Mouse (Mus musculus) intestine, embryonic 16.5 days (tissue): ENCODE measurements around the gene St8sia4. TPM values are rescaled to one million over a fixed set of nuclear protein-coding genes. Genes with fewer than 3 reads are reported as not detected.
"Not testable (repeated sequence)": the region's sequence is repeated elsewhere in the genome, so short reads cannot be mapped to it uniquely, and the experiment has no call there.

Experiments
- ATAC-seq: fragments of 200-750 bp; cut with Nextera tagmentation; 2 replicates; pipeline ENCODE4 v1.8.0; 2017; ENCODE audit warnings: moderate TSS enrichment, moderate library complexity
- H3K27ac ChIP-seq: fragments of 300-500 bp; sonication (generic); 2 replicates; pipeline ENCODE4 v1.5.1; 2014; ENCODE audit warnings: mild to moderate bottlenecking, low read length
- H3K27me3 ChIP-seq: fragments of 300-500 bp; sonication (generic); replicated peaks from 2 replicates; pipeline ENCODE4 v1.6.1; 2014; ENCODE audit warnings: low read length, control low read depth, mixed read lengths; ENCODE audit not compliant: control insufficient read depth, insufficient read depth
- H3K36me3 ChIP-seq: fragments of 300-500 bp; sonication (generic); 2 replicates; pipeline ENCODE4 v1.6.1; 2014; ENCODE audit warnings: low read length, control low read depth; ENCODE audit not compliant: control insufficient read depth, insufficient read depth
- H3K4me1 ChIP-seq: fragments of 300-500 bp; sonication (generic); 2 replicates; pipeline ENCODE4 v1.6.1; 2014; ENCODE audit warnings: low read length, control low read depth, mixed read lengths; ENCODE audit not compliant: control insufficient read depth, insufficient read depth
- H3K4me2 ChIP-seq: fragments of 300-500 bp; sonication (generic); 2 replicates; pipeline ENCODE4 v1.6.1; 2014; ENCODE audit warnings: low read depth, low read length, control low read depth
- H3K4me3 ChIP-seq: fragments of 300-500 bp; sonication (generic); 2 replicates; pipeline ENCODE4 v1.5.1; 2014; ENCODE audit warnings: mild to moderate bottlenecking, low read length
- H3K9ac ChIP-seq: fragments of 300-500 bp; sonication (generic); 2 replicates; pipeline ENCODE4 v1.6.1; 2014; ENCODE audit warnings: low read depth, low read length
- H3K9me3 ChIP-seq: fragments of 300-500 bp; sonication (generic); 2 replicates; pipeline ENCODE4 v1.6.1; 2016; ENCODE audit warnings: low read length, control low read depth; ENCODE audit not compliant: control insufficient read depth
- WGBS: fragments of 180-500 bp; shearing (Covaris S2); extraction: QIAGEN DNeasy Blood & Tissue Kit; methylation state at CpG from one replicate; pipeline ENCODE4 v1.1.7; 2014; 5-methylcytosine and 5-hydroxymethylcytosine counted together
- polyA plus RNA-seq: library from polyadenylated mRNA; unstranded; fragments of >200 nt; fragmentation: Nextera tagmentation; extraction: Ambion mirVana; gene quantifications from 2 replicates; pipeline ENCODE4 v1.2.1, GENCODE M21; 2015

The St8sia4 gene
- polyA plus RNA-seq, 1 experiment from 2014 or later = 2.3 TPM

GRCm38 (mm10) chr1:95572619-95573540 is 94.5 kb downstream of the St8sia4 start:
- no peak overlapping the region for H3K4me3 ChIP-seq
- no peaks in the 10 kb centered on the region for H3K36me3 ChIP-seq
- H3K4me2 ChIP-seq = no peak overlapping the region
- H3K27me3 ChIP-seq = no peaks in the 10 kb centered on the region
- H3K27ac ChIP-seq = no peak overlapping the region
- ATAC-seq = no peak
- H3K9me3 ChIP-seq = no peaks in the 10 kb centered on the region
- WGBS = 89% methylated on average over 9 of the region's 9 CpGs
- no peaks in the 10 kb centered on the region for H3K4me1 ChIP-seq
- H3K9ac ChIP-seq = no peak overlapping the region

GRCm38 (mm10) chr1:95571106-95571505 is 96.3 kb downstream of the St8sia4 start:
- no peaks in the 10 kb centered on the region for H3K9me3 ChIP-seq
- no peaks in the 10 kb centered on the region for H3K4me1 ChIP-seq
- no peak overlapping the region for H3K4me2 ChIP-seq
- no peak overlapping the region for H3K4me3 ChIP-seq
- WGBS = 82% methylated on average over 1 of the region's 1 CpGs
- no peaks in the 10 kb centered on the region for H3K27me3 ChIP-seq
- no peak overlapping the region for H3K9ac ChIP-seq
- no peak for ATAC-seq
- H3K36me3 ChIP-seq = no peaks in the 10 kb centered on the region
- no peak overlapping the region for H3K27ac ChIP-seq

DNA sequence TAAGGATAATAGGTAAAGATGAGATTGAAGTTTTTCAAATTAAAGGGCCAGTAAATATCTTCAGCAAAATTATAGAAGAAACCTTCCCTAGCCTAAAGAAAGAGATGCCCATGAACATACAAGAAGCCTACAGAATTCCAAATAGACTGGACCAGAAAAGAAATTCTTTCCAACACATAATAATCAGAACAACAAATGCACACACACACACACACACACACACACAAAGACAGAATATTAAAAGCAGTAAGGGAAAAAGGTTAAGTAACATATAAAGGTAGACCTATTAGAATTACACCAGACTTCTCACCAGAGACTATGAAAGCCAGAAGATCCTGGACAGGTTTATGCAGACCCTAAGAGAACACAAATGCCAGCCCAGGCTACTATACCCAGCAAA is 112.8 kb downstream of the St8sia4 start:
- H3K9me3 ChIP-seq, H3K4me1 ChIP-seq, H3K36me3 ChIP-seq, H3K4me2 ChIP-seq, H3K9ac ChIP-seq, ATAC-seq, H3K27ac ChIP-seq, H3K27me3 ChIP-seq, H3K4me3 ChIP-seq: not testable (repeated sequence)

GRCm38 (mm10) chr1:95541460-95541859 is 125.9 kb downstream of the St8sia4 start:
- H3K9me3 ChIP-seq = no peaks in the 10 kb centered on the region
- no peak overlapping the region for H3K27ac ChIP-seq
- H3K4me3 ChIP-seq = no peak overlapping the region
- 49% methylated on average over 3 of the region's 3 CpGs for WGBS
- H3K9ac ChIP-seq = no peak overlapping the region
- no peaks in the 10 kb centered on the region for H3K4me1 ChIP-seq
- no peak for ATAC-seq
- no peaks in the 10 kb centered on the region for H3K36me3 ChIP-seq
- H3K27me3 ChIP-seq = no peaks in the 10 kb centered on the region
- no peak overlapping the region for H3K4me2 ChIP-seq
